Mouse (Mus musculus): ENCODE data around the gene Ssxa1. TPM values are rescaled to one million over a fixed set of nuclear protein-coding genes. Genes with fewer than 3 reads are reported as not detected.

The Ssxa1 gene
- not detected for polyA plus RNA-seq (2014; fragmentation: Illumina TruSeq; extraction: RNeasy Lipid Tissue Mini Kit (QIAGEN cat#74804))

DNA sequence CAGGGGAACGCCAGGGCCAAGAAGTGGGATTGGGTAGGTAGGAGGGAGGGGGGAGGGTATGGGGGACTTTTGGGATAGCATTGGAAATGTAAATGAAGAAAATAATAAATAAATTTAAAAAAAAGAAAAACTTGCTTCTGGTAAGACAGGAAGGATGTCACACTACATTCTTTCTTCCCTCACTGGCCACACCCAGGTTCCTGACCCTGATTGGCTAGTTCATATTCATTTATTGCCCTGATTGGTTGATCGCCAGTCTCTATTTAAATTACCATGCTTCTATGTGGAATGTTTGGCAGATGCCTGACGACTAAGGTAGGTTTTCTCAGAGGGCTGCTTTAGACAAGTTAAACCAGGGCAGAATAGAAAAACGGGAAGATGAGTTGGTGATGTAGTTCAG is at the start of gene Ssxa1:
Gene Ssxa1, plus strand, starts transcription at position 301 of the 400 bp plus-strand sequence.

GRCm38 (mm10) chrX:21068106-21068505 is 47.5 kb upstream of the Ssxa1 start, which contains the start of gene Spaca5:
TSS of gene Spaca5 (plus strand) at chrX:21068406.

DNA sequence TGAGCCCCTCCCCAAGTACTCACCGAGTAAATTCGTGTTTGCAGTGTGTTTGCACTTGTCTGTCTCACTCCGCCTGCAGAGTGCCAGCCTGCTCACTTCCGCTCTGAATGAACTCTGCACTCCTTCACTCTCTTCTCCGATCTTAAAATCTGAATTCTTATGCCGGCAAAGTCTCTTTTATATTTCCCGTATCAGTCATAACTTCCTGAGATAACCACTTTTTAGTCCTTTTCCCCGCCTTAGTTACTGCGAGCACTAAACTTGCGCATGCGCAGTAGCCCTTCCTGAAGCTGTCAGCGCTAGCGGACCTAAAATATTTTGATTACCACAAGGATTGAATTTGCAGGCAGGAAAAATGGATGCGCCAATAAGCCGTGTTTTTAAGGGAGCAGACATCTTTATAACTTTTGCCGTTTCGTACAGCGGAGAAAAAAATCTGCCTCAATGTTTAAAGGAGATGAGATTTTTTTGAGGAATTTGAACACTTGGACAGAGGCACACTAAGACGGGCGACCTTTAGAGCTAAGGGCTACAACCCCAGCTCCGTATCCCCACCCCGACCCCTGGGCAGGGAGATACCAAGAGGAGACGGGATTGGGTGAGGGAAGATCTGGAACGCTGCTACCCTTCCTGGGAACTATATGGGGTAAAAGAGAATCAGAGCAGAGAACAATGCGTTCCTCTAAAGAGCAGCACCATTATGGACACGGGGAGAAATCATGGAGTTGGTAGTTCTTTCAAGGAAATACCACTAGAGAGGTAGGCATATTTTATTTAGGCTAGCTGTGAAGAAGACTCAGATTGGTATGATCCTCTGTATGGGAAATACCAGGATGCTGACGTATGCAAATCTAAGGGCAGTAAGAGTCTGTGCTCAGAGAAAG is 26.4 kb upstream of the Ssxa1 start, which contains the start of gene Zfp300:
Gene Zfp300, minus strand, starts transcription at position 545 of the 884 bp plus-strand sequence.

Other genes starting within 250 kb of the Ssxa1 start
- 5.7 TPM for gene Timp1, start 245.7 kb upstream of the Ssxa1 start, polyA plus RNA-seq (2014; fragmentation: Illumina TruSeq; extraction: RNeasy Lipid Tissue Mini Kit (QIAGEN cat#74804))
- gene Syn1, start 194.8 kb upstream of the Ssxa1 start, polyA plus RNA-seq (2014; fragmentation: Illumina TruSeq; extraction: RNeasy Lipid Tissue Mini Kit (QIAGEN cat#74804)), result 2.3 TPM
- 2.0 TPM for gene Cfp, start 184.3 kb upstream of the Ssxa1 start, polyA plus RNA-seq (2014; fragmentation: Illumina TruSeq; extraction: RNeasy Lipid Tissue Mini Kit (QIAGEN cat#74804))
- gene Elk1, start 165.2 kb upstream of the Ssxa1 start, polyA plus RNA-seq (2014; fragmentation: Illumina TruSeq; extraction: RNeasy Lipid Tissue Mini Kit (QIAGEN cat#74804)), result 17.5 TPM
- 28.1 TPM for gene Uxt, start 153.8 kb upstream of the Ssxa1 start, polyA plus RNA-seq (2014; fragmentation: Illumina TruSeq; extraction: RNeasy Lipid Tissue Mini Kit (QIAGEN cat#74804))
- 36.2 TPM for gene Zfp182, start 53.5 kb upstream of the Ssxa1 start, polyA plus RNA-seq (2014; fragmentation: Illumina TruSeq; extraction: RNeasy Lipid Tissue Mini Kit (QIAGEN cat#74804))
- gene Spaca5, start 47.4 kb upstream of the Ssxa1 start, polyA plus RNA-seq (2014; fragmentation: Illumina TruSeq; extraction: RNeasy Lipid Tissue Mini Kit (QIAGEN cat#74804)), result not detected
- 9.7 TPM for gene Zfp300, start 26.3 kb upstream of the Ssxa1 start, polyA plus RNA-seq (2014; fragmentation: Illumina TruSeq; extraction: RNeasy Lipid Tissue Mini Kit (QIAGEN cat#74804))
- gene Gm21876, start 59.8 kb downstream of the Ssxa1 start, polyA plus RNA-seq (2014; fragmentation: Illumina TruSeq; extraction: RNeasy Lipid Tissue Mini Kit (QIAGEN cat#74804)), result not detected